ENCODE assay signal across 8 mouse cellular contexts in the genomic region with DNA sequence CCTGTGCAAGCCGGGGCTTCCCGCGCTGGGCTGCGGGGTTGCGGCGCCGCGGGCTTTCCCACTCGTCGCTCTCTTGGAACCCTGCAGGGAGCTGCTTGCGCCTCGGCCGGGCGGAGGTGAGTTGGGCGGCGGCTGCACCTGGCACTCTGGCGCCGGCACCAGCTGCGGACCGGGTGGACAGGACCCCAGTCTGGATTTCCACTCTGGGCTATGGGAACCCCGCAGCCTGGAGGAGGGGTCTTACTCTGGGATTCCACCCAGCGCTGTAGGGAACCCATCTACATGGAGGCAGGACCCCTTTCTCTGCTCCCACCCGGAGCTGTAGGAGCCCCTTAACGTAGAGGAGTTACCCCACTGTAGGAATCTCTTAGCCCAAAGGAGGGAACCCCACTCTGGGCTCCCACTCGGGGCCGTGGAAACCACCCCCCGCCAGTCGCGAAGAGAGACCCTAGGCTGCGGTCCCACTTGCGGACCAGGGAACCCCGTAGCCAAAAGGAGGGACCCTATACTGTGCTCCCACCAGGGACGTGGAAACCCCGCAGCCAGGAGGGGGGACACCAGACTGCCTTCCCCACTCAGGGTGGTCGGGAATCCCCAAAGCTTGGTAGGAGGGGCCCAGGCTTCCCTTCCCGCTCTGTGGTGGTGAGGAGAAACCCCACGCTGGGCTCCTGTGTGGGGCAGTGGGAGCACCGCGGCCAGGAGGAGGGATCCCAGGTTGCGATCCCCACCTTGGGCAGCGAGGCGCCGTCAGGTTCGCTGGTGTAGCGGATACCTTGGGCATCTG. TPM values are rescaled to one million over a fixed set of nuclear protein-coding genes. Genes with fewer than 3 reads are reported as not detected.
DNase-seq lines count a peak whose midpoint lies in the region; ATAC-seq and TF ChIP-seq lines count a peak whose summit lies in the region.

No protein-coding gene starts in this region.

- H3K27me3 ChIP-seq in forebrain, embryonic 16.5 days (replicated peaks; ENCODE audit: control insufficient read depth, insufficient read depth, low read length) = no peaks in the 10 kb centered on the region
- H3K27me3 ChIP-seq in hindbrain, postnatal 0 days (ENCODE audit: insufficient read depth, low read length) = no peaks in the 10 kb centered on the region
- no peaks in the 10 kb centered on the region for H3K27me3 ChIP-seq in lung, postnatal 0 days (replicated peaks; ENCODE audit: insufficient read depth, low read length)

- peak overlapping the region; percentile 78 for H3K27ac ChIP-seq in forebrain, embryonic 16.5 days (ENCODE audit: low read length)
- peak overlapping the region; percentile 77 for H3K27ac ChIP-seq in hindbrain, postnatal 0 days
- H3K27ac ChIP-seq in lung, postnatal 0 days (ENCODE audit: low read length) = peak overlapping the region; percentile 55

- peak overlapping the region; percentile 90 for H3K9ac ChIP-seq in forebrain, embryonic 16.5 days (replicated peaks; ENCODE audit: low read depth, low read length)
- H3K9ac ChIP-seq in hindbrain, postnatal 0 days (replicated peaks; ENCODE audit: low read length) = peak overlapping the region; percentile 83
- H3K9ac ChIP-seq in lung, postnatal 0 days (replicated peaks; ENCODE audit: low read depth) = peak overlapping the region; percentile 63

- WGBS in forebrain, embryonic 16.5 days = under 1% methylated on average over 44 of the region's 45 CpGs
- WGBS in hindbrain, postnatal 0 days = 1% methylated on average over 45 of the region's 45 CpGs
- WGBS in lung, postnatal 0 days = 3% methylated on average over 44 of the region's 45 CpGs

- peak; percentile 48 for ATAC-seq in forebrain, embryonic 16.5 days
- ATAC-seq in hindbrain, postnatal 0 days = peak; percentile 21
- ATAC-seq in lung, postnatal 0 days = no peak; the same call in 1 of the 2 replicates
- no peak for ATAC-seq in monocyte, adult 5-6 weeks (replicated peaks; ENCODE audit: insufficient number of reproducible peaks, low FRiP score, low TSS enrichment, poor library complexity, severe bottlenecking)

- peak overlapping the region; percentile 95 for H3K4me3 ChIP-seq in forebrain, embryonic 16.5 days (replicated peaks; ENCODE audit: low read length)
- H3K4me3 ChIP-seq in hindbrain, postnatal 0 days (ENCODE audit: low read length) = peak overlapping the region; percentile 86
- H3K4me3 ChIP-seq in lung, postnatal 0 days (ENCODE audit: low read depth, low read length) = peak overlapping the region; percentile 93

- H3K36me3 ChIP-seq in forebrain, embryonic 16.5 days (ENCODE audit: control insufficient read depth, insufficient read depth) = peaks cover 5% of the 10 kb centered on the region; the same call in 1 of the 2 replicates
- peaks cover 3% of the 10 kb centered on the region; the same call in 1 of the 2 replicates for H3K36me3 ChIP-seq in hindbrain, postnatal 0 days (ENCODE audit: insufficient read depth, low read length)
- no peaks in the 10 kb centered on the region for H3K36me3 ChIP-seq in lung, postnatal 0 days (ENCODE audit: insufficient read depth, low read length)

- TF ChIP-seq CTCF in brain, embryonic 14.5 days (IDR thresholded peaks at IDR 0.05; ENCODE audit: borderline replicate concordance, extremely low read depth, insufficient read depth, insufficient read length) = no peak
- no peak for TF ChIP-seq CTCF in hindbrain, postnatal 0 days (IDR thresholded peaks at IDR 0.05; ENCODE audit: low read depth)
- no peak for TF ChIP-seq CTCF in lung, postnatal 0 days (IDR thresholded peaks at IDR 0.05)

- TF ChIP-seq EP300 in lung, postnatal 0 days (IDR thresholded peaks at IDR 0.05) = no peak

- H3K9me3 ChIP-seq in forebrain, embryonic 16.5 days (ENCODE audit: control insufficient read depth, low read length) = no peaks in the 10 kb centered on the region
- H3K9me3 ChIP-seq in hindbrain, postnatal 0 days (ENCODE audit: low read length) = no peaks in the 10 kb centered on the region
- no peaks in the 10 kb centered on the region for H3K9me3 ChIP-seq in lung, postnatal 0 days (ENCODE audit: low read length)

- DNase-seq in ovary, adult 18-20 months (ENCODE audit: low spot score) = peak; percentile 3
- no peak for DNase-seq in ovary, postnatal 10 days (ENCODE audit: low spot score)
- DNase-seq in brain, embryonic 14.5 days (ENCODE audit: low read depth) = peak; percentile 26
- no peak for DNase-seq in hindbrain, postnatal 0 days (ENCODE audit: low spot score)
- peak; percentile 39 for DNase-seq in lung, postnatal 0 days (ENCODE audit: low spot score)
- DNase-seq in retina, embryonic 14.5 days (ENCODE audit: low spot score) = peak; percentile 25

- H3K4me2 ChIP-seq in forebrain, embryonic 16.5 days (ENCODE audit: low read length) = peak overlapping the region; percentile 96
- H3K4me2 ChIP-seq in hindbrain, postnatal 0 days (ENCODE audit: low read depth, low read length) = peak overlapping the region; percentile 99
- peak overlapping the region; percentile 98 for H3K4me2 ChIP-seq in lung, postnatal 0 days (replicated peaks; ENCODE audit: low read depth, low read length)

- no peak for TF ChIP-seq POLR2A in brain, embryonic 14.5 days (IDR thresholded peaks at IDR 0.05; ENCODE audit: borderline replicate concordance, extremely low read depth, insufficient read depth, insufficient read length, poor library complexity, severe bottlenecking)

- peaks cover 15% of the 10 kb centered on the region for H3K4me1 ChIP-seq in forebrain, embryonic 16.5 days (replicated peaks; ENCODE audit: control insufficient read depth, insufficient read depth, low read length)
- 0 out of 2 replicates have a peak, but pooled peaks cover 3% of the 10 kb centered on the region for H3K4me1 ChIP-seq in hindbrain, postnatal 0 days (ENCODE audit: insufficient read depth, low read length)
- H3K4me1 ChIP-seq in lung, postnatal 0 days (ENCODE audit: insufficient read depth, low read depth, low read length) = peaks cover 8% of the 10 kb centered on the region; the same call in 1 of the 2 replicates

RNA-seq across cellular contexts. Expression of a gene that starts 0.5 kb away (rescaled TPM):
- polyA plus RNA-seq in brain, embryonic 14.5 days (2012; rRNA removed) = 14.7 and 18.8 TPM in 2 replicates
- 18.9 and 24.2 TPM in 2 replicates for polyA plus RNA-seq in forebrain, embryonic 16.5 days (2015; fragmentation: Nextera tagmentation; extraction: Ambion mirVana)
- total RNA-seq in hindbrain, postnatal 0 days (2014; rRNA removed) = 12.1 and 58.2 TPM in 2 replicates
- 14.4 and 14.7 TPM in 2 replicates for polyA plus RNA-seq in hindbrain, postnatal 0 days (2015; fragmentation: Nextera tagmentation; extraction: Ambion mirVana)
- 6.8 and 7.4 TPM in 2 replicates for polyA plus RNA-seq in lung, postnatal 0 days (2015; fragmentation: Nextera tagmentation; extraction: Ambion mirVana)
- total RNA-seq in monocyte, adult 5-6 weeks (2017) = 1.6 to 3.5 TPM (median 3.3 TPM) in 3 replicates

RNA-seq across cellular contexts. Expression of a gene that starts 0.7 kb away (rescaled TPM):
- 20.9 and 21.0 TPM in 2 replicates for polyA plus RNA-seq in brain, embryonic 14.5 days (2012; rRNA removed)
- polyA plus RNA-seq in forebrain, embryonic 16.5 days (2015; fragmentation: Nextera tagmentation; extraction: Ambion mirVana) = 24.7 and 28.1 TPM in 2 replicates
- 20.5 and 21.9 TPM in 2 replicates for total RNA-seq in hindbrain, postnatal 0 days (2014; rRNA removed)
- 10.7 and 11.9 TPM in 2 replicates for polyA plus RNA-seq in hindbrain, postnatal 0 days (2015; fragmentation: Nextera tagmentation; extraction: Ambion mirVana)
- 7.0 and 9.5 TPM in 2 replicates for polyA plus RNA-seq in lung, postnatal 0 days (2015; fragmentation: Nextera tagmentation; extraction: Ambion mirVana)
- 20.7 to 30.7 TPM (median 23.5 TPM) in 3 replicates for total RNA-seq in monocyte, adult 5-6 weeks (2017)

RNA-seq across cellular contexts. Expression of a gene that starts 29.4 kb away (rescaled TPM):
- 10.1 and 11.3 TPM in 2 replicates for polyA plus RNA-seq in brain, embryonic 14.5 days (2012; rRNA removed)
- polyA plus RNA-seq in forebrain, embryonic 16.5 days (2015; fragmentation: Nextera tagmentation; extraction: Ambion mirVana) = 14.9 and 15.3 TPM in 2 replicates
- total RNA-seq in hindbrain, postnatal 0 days (2014; rRNA removed) = 15.1 and 22.4 TPM in 2 replicates
- 13.0 and 14.1 TPM in 2 replicates for polyA plus RNA-seq in hindbrain, postnatal 0 days (2015; fragmentation: Nextera tagmentation; extraction: Ambion mirVana)
- polyA plus RNA-seq in lung, postnatal 0 days (2015; fragmentation: Nextera tagmentation; extraction: Ambion mirVana) = 2.1 and 2.3 TPM in 2 replicates
- total RNA-seq in monocyte, adult 5-6 weeks (2017) = 0.38 to 0.68 TPM in 2 of 3 replicates, not detected in the other

Comparison
In these comparisons a context has a peak if more than half of its experiments do, and no peak if none do; other contexts are left out.
1. DNase-seq: peak in ovary, adult 18-20 months (single experiment), brain, embryonic 14.5 days (single experiment), lung, postnatal 0 days (single experiment) and retina, embryonic 14.5 days (single experiment); none in ovary, postnatal 10 days (single experiment) and hindbrain, postnatal 0 days (single experiment).
2. ATAC-seq: peak in forebrain, embryonic 16.5 days (single experiment) and hindbrain, postnatal 0 days (single experiment); none in lung, postnatal 0 days (single experiment) and monocyte, adult 5-6 weeks (single experiment).
3. Peak in every context shown above with its lines, with median percentiles within 50 percentile points of each other: H3K27ac ChIP-seq, H3K4me2 ChIP-seq, H3K4me3 ChIP-seq and H3K9ac ChIP-seq.